Mouse (Mus musculus): ENCODE data around the gene Sgms1.

Gene Sgms1

DNA sequence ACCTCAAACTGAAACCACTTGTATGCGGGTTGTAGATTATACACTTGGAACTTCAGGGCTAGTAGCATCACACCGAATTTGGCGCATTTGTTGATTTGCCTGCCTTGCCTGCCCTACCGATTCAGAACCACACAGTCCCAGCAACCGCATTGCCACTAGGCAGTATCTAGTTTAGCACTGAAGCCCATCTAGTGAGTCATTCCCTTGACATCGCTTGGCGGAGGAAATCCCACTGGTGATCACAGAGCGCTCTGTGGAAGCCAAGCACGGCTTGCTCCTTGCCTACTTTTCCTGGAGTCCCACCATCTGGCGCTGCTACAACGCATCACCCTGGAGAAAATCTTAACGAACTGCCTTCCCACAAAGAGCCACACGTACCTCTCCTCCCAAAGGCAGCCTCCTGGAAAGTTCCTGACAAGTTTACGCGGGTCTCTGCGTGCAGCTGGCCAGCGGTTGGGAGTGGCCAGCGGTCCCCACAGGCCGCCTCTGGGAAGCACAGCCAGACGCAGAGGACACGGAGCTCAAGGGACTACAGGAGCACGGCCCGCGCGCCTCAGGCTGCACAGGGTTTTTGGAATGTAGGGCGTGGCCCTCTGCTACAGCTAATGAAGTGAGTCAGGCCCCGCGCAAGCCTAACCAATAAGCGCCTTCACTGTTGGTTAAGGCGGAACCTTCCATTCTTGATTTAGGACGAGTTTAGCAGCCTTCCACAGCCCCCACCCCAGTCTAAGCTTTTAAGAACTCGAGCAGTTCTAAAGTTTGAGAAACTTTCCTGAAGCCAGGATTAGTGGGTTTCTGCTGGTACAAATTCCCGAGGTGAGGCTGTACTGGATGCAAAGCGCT lies 178.8 kb downstream of the Sgms1 start:
- peak; percentile 69 for DNase-seq (ENCODE audit: low spot score)

DNA sequence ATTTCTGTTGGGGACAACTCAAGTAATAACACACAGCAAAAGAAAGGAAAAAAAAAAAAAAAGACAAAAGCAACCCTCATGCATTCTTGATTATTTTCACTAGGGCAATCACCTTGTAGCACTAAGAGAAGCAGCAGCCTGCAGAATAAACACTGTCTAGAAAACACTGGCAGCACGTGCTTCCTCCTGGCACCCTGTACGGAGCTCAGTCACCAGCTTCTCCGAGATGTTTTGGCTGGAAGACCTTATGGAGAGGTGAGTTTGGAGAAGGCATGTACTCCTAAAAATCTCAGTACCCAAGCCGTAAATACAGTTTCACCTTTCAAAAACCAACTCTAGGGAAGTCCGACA lies 179.4 kb downstream of the Sgms1 start:
- no peak for DNase-seq (ENCODE audit: low spot score)

DNA sequence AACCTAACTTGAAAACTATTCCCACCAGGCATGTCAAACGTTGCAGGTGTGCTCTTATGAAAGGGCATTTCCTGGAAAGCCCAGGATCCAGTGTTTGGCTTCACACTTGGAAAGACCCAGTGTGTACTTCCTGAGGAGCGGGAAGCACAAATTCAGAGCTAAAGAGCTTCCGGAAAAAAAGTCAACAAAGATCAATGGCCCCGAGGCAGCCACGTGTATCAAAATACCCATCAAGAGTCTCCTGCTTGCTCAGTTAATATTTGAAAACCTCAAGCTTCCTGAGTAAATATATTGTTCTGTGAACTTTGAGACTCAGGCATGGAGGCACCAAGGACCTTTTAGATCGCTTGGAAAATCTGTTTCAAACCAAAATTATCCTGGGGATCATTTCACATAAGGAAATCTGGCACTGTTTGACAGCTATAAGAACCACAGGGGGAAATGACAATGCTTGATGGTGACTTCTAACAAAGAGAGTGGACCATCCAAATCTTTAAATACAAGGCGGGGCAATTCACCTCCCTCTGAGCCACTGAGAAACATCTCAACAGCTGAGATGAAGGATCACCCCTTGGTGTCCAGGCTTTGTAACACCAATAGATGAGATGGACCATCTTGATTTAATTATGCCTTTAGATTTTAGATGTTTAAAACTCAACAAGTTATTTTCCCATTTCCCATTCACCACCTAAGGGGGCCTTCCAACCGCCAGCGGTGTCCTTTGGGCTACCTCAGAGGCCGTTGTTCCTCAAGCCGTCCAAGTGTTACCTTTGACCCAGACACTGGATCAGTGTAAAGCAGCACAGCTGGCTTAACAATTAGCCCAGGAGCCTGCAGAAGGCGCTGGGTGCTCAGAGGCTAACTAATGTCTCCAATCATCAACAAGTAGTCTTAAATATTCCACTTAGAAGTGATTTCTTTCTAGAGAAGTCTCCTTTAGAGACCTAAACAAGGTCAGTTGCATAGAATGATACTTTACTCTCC lies 187.1 kb downstream of the Sgms1 start:
- DNase-seq (ENCODE audit: low spot score), result no peak

- DNase-seq (ENCODE audit: low spot score), result no peak
These were observed 189.5 kb downstream of the Sgms1 start for GRCm38 (mm10) chr19:32199861-32200574.

DNA sequence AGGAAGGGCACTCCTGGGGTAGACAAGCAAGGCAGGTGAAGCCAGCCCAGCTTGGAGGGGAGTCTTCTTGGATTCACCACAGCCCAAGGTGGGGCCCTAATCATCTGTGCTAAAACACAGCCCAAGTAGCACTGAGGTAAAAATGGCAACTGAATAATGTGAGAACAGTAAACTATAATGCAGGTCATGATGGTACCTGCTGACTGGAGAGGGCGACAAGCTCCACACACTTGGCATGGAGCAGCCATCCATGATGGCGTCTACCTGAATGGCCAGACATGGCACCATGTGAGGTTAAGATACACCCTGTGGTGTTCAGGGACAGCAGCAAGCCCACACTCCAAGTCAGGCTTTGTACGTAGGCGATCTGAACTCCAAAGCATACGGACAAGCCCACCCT lies 190.4 kb downstream of the Sgms1 start:
- no peak for DNase-seq (ENCODE audit: low spot score)

DNA sequence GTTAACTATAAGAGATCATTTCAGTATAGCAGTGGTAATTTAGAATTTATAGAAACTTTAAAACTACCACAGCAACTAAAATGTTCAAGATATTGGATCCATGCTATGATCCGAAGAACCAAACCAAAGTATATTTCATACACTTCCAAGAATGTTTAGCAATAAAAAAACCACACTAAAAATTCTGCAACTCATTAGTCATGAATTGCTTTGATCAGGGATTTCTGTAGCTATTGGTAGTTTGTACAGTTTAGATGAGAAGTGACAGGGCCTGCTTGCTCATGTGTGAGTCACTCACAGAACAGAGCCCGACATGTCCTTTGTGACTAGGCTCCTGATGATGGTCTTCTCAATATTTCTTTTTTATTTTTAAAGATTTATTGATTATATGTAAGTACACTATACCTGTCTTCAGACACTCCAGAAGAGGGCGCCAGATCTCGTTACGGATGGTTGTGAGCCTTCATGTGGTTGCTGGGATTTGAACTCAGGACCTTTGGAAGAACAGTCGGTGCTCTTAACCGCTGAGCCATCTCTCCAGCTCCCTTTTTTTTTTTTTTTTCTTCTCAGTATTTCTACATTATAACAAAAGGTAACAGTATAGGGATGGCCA lies 190.9 kb downstream of the Sgms1 start:
- DNase-seq (ENCODE audit: low spot score), result no peak

DNA sequence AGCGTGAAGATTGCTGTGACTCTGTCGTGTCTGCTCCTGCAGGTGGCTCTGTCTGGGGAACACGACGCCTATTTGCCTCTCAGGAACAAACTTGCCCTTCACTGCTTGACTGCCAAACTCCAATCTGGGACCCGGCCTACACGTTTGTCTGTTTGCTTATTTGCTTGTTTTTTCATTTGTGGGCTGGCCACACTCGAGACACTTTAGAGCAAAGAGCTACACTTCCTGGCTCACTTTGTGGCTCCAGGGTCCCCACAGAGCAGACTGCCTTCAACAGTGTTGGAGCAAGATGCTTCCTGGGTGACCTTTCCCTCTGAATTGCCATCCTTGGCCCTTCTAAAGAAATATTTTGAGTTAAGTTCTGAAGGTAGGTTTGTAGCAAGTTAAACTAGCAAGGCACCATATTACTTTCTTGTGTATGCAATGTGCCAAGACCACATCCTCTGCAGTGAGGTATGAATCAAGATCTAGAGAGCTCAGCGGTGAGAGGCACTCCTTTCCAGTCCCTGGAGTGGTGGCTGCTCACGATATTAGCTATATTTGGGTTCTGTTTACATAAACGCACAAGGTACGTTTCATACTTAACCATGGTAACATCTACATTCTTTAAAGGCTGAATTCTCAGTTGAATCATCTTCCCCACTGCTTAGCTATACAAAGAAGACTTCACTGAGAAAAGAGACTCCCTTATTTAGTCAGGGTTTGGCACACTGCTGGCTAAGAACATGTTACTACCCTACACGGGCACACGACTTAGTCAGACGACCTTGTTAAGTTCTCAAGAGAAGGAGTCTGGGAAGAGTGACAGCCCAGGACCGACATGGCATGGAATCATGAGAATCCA lies 192.3 kb downstream of the Sgms1 start:
- DNase-seq (ENCODE audit: low spot score), result no peak

- no peak for DNase-seq (ENCODE audit: low spot score)
These were observed 193.3 kb downstream of the Sgms1 start for GRCm38 (mm10) chr19:32196222-32196621.

DNA sequence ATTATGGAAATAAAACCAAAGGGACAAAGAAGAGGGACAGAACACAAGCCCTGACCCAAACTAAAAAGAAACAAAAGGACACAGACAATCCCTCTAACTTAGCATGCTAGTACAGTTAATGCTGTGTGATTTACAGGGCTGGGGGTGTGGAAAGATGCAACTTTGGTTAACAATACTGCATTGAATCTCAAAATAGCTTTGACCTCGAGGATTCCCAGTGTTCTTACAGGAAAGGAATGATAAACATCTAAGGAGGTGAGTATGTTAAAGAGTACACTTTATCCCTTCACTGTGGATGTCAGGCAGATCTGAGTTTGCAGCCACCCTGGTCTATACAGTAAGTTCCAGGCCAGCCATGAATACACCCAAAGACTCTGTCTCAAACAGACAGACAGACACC lies 194.7 kb downstream of the Sgms1 start:
- DNase-seq (ENCODE audit: low spot score), result no peak

GRCm38 (mm10) chr19:32194074-32194473 lies 195.4 kb downstream of the Sgms1 start:
- no peak for DNase-seq (ENCODE audit: low spot score)

- DNase-seq (ENCODE audit: low spot score), result no peak
These were observed 197.9 kb downstream of the Sgms1 start for GRCm38 (mm10) chr19:32191596-32191995.

GRCm38 (mm10) chr19:32189961-32190360 lies 199.6 kb downstream of the Sgms1 start:
- DNase-seq (ENCODE audit: low spot score), result no peak

- DNase-seq (ENCODE audit: low spot score), result no peak
These were observed 200.5 kb downstream of the Sgms1 start for GRCm38 (mm10) chr19:32189036-32189436.

GRCm38 (mm10) chr19:32186594-32187092 lies 202.9 kb downstream of the Sgms1 start:
- no peak for DNase-seq (ENCODE audit: low spot score)

DNA sequence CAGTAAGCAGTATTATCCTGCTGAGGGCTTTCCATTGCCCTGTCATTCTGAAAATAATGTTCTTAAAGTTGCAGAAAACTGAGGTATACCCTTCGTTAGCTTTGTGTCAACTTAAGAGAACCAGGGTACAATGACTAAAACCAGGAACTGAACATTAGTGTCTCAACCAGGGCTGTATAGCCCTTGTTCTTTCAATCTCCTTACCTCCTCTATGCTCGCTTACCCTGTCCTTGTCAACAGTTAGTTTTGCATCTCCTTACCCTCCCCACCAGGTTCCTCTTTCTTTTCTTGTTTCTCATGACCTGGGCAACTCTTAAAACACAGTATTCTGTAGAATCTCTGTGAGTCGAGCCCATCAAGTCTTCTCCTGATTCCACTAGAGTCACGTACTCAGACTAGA lies 206.5 kb downstream of the Sgms1 start:
- DNase-seq (ENCODE audit: low spot score), result no peak

- DNase-seq (ENCODE audit: low spot score), result no peak
These were observed 207.0 kb downstream of the Sgms1 start for GRCm38 (mm10) chr19:32182471-32182870.

GRCm38 (mm10) chr19:32181721-32182394 lies 207.7 kb downstream of the Sgms1 start:
- DNase-seq (ENCODE audit: low spot score), result no peak

DNA sequence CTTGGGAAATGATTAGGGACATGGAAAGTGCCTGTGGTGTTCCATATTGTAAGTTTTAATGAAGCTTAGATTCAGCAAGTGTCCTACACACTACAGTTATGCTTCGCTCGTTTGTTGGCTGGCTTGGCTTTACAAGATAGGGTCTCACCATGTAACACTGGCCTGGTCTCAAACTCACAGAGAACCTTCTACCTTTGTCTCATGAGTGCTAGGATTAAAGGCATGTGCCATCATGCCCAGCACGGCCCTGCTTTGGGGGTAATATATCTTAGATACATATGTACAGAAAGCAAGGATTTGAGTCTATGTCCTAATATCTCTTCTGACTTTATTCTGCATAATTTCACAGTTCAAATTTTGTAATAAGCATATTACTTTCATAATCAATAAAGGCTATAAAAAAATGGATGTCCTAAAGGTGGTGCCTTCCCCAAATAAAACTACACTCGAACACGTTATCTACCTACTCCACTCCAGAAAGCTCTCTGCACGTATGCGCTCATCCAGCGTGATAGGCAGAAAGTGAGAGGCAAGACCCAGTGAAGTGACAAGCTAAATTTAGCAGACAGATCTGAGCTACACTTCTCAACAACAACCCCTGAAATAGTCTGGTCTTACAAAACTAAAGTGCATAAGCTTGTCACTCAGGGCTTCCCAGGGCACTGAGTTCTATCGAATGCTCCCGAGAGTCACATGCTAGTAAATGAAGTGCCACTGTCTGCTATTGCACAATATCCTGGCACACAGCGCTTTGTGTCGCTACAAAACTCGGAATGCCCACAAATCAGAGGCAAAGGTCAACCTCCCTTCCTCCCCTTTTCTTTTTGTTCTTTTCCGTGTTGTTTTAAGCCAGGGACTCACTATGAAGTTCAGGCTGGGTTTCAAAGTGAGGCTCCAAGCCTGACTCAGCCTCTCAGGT lies 208.5 kb downstream of the Sgms1 start:
- DNase-seq (ENCODE audit: low spot score), result no peak

DNA sequence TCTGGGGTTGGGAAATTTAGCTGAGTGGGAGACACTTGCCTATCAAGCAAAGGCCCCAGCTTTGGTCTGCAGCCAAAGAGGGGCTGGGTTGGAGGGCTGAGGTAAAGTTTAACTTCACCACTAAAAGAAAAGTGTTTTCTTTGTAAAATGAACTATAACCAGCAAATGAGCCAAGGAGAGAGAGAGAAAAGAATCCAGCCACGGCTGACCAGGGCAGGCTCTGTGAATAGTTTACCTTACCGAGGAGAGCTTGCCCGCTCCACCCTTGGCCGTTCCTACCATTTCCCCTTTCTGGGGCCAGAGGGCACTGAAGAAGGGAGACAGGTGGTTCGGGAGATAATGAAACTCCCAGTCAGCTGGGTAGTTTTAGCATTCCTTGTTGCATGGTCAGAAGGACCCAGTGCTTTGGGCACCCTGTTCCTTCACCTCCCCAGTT lies 209.5 kb downstream of the Sgms1 start:
- DNase-seq (ENCODE audit: low spot score), result peak; percentile 58
